Mouse (Mus musculus): ENCODE data around the gene Tubal3.

Gene Tubal3

DNA sequence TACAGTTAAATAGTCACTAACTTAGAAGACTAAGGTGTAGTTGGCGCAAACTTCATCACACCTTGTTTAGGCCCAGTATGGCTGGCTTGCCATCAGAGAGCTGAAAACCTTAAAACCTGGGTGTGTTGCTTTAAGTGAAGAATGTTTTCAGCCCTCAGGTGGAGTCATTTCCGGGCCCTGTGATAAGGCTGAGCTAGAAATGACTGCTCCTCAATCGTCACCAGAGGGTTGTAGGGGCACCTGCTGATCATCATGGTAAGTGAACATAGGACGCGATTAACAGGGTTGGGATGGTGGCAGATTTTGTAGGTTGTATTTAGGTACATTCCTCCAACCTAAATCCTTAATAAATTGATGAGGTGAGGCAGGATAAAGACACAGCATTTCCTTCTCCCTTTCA is 6.4 kb downstream of the Tubal3 start:
- DNase-seq (ENCODE audit: low read depth) = no peak

DNA sequence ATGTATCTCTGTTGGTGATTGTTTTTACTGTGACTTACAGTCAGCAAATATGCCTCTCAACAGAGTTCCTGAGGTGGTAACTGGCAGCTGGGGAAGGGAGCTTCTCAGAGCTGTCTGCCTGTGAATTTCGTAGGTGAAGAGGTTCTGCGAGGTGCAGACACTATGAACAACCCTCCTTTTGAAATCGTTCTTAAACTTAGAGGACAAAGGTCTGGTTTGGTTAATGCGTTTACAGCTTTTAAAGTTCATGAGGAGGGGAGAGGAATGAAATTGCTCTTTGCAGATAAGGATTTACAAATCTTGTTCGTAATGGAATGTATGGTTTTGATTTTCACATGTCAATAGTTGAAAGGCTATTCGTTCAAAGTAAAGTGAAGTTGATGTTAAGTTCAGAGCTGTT is 7.6 kb downstream of the Tubal3 start:
- DNase-seq (ENCODE audit: low read depth) = no peak

DNA sequence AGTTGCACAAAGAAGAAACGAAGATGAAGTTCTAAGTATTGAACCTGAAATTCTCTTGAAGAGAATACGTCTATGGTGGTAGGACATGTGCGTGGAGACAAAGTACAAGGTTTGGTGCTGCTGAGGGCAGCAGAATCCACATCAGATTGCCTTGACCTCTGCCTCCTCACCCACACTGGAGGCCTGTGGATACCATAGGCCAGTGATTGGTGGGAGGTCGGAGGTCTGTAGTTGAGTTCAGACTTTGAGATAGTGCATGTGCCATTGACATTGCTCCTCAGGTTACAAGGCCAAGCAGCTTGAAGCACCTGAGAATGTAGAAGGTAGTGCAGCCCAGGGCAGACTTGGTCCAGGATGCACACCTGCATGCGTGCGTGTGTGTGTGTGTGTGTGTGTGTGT is 8.0 kb downstream of the Tubal3 start:
- no peak for DNase-seq (ENCODE audit: low read depth)

DNA sequence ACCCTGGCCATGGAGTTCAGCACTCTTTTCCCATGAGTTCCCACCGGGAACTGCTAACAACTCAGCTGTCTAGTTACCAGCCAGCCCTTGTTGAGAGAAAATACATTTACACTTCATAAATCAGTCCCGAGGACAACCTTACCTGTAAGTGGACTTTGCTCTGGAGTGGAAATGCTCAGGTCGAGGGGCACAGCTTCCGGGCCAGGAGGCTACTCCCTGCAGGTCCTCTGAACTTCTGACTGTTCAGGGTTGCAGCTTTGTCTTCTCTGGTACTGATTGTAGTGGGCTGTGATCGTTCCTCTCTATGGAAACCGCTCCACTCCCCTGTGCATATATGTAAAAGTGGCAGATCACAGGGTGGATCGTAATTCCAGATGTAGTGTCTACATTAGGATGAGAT is 26.6 kb downstream of the Tubal3 start:
- DNase-seq (ENCODE audit: low read depth) = no peak

DNA sequence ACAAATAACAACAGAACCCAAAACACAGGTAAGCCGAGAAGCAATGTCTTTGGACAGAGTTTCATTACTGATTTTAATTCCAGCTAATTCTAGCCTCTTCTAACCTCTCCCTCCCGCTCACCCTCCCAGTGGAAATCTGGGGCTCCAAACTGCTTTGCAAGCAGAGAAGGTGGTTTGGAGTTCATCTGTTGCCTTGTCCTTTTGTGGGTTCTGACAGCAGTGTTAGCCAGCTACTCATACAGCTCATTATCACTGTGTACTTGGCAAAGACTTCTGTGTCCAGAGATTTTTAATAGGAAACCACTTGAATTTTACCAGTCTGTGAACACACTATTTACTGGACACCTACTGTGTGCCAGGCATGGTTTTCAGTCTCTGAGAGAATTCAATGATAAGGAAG is 27.2 kb downstream of the Tubal3 start, which contains the start of gene Ucn3:
TSS of gene Ucn3 (minus strand) at position 101 of the 400 bp plus-strand sequence.
- no peak for DNase-seq (ENCODE audit: low read depth)

DNA sequence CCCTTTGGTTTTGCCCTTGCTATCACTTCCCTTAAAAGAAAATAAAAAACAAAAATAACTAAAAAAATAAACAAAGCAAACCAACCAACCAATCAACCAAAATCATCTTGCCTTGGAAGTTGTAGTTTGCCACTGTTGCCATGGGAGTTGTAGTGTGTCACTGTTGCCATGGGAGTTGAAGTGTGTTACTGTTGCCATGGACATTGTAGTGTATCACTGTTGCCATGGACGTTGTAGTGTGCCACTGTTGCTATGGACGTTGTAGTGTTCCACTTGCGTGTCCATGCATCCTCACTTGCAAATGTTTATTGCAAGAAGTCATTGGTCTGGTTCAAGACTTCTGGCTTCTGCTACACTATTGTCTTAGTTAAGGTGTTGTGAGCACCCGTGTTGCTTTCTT is 29.2 kb downstream of the Tubal3 start:
- no peak for DNase-seq (ENCODE audit: low read depth)

DNA sequence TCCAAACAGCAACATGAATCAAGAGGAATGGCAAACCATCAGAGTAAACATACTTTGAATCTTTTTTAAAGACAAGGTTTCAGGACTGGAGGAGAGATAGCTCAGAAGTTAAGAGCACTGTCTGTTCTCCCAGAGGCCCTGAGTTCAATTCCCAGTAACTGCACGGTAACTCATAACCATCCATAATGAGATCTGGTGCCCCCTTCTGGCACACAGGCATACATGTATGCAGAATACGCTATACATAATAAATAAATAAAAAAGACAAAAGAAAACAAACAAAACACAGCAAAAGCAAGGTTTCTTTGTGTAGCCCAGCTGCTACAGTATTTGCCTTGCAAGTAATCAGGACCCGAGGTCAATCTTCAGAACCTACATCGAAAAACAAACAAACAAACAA is 31.4 kb downstream of the Tubal3 start:
- DNase-seq (ENCODE audit: low read depth) = no peak

DNA sequence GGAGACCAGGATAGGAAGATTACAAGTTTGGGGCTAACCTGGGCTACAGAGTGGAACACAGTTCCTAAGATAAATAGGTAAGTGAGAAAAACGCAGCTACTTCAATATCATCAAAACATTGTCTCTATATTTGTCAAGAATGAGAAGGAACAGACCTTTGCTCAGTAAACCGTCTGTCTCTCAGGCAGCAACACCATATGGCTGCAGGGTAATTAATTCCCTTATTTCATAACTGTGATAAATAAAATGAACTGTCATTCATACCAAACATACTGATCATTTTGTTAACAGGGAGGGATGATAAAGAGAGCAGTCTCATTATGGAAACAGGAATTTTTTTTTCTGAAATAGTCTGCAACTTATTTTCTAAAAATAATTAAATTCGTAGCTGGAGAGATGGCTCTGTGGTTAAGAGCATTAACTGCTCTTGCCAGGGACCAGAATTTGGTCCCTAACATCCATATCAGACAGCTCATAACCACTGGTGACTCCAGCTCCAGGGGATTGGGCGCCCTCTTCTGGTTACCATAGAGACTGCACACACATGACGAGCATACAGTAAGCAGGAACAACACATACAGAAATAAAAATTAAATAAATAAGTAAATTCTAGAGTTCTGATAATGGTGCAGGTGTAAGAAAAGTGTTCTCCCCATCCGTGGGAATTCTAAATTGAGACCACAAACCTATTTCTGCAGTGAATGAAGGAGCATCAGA is 33.3 kb downstream of the Tubal3 start:
- DNase-seq (ENCODE audit: low read depth) = no peak

DNA sequence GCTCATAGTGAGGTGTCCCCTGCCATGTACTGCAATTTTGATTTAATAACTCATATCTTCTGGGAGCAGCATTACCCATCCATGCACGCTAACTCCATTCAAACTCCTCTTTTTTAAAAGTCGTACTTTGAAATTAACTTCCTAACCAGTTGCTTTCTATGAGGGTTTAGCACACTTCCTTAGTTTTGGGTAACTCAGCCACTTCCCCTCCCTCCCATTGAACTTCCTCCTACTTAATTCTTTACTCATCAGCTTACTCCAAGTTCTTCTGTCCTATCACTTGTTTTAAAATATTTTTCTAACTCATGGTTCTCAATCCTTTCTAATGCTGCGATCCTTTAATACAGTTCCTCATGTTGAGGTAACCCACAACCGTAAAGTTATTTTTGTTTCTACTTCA is 50.8 kb downstream of the Tubal3 start:
- no peak for DNase-seq (ENCODE audit: low read depth)

Data from c-Kit-positive CD71-negative TER-119-negative erythroid progenitor cells, embryonic 14.5 days (primary cell).